Mouse (Mus musculus): ENCODE results near the gene Hyal3.

Gene Hyal3

GRCm38 (mm10) chr9:107575579-107576356, 4.8 kb upstream of the Hyal3 start:
- no peak for DNase-seq

- DNase-seq, result no peak
These were observed 4.1 kb upstream of the Hyal3 start, which contains the start of gene Hyal1 for GRCm38 (mm10) chr9:107576357-107577107. Gene Hyal1, plus strand, starts transcription at chr9:107576927.

- DNase-seq, result no peak
These were observed 2.7 kb upstream of the Hyal3 start for GRCm38 (mm10) chr9:107577871-107578270.

GRCm38 (mm10) chr9:107578587-107578986, 2.0 kb upstream of the Hyal3 start, which contains the start of gene Naa80:
Gene Naa80, plus strand, starts transcription at chr9:107578887.
- DNase-seq, result no peak

GRCm38 (mm10) chr9:107579023-107579900, 1.4 kb upstream of the Hyal3 start:
- no peak for DNase-seq

- DNase-seq, result no peak
These were observed 966 bp downstream of the Hyal3 start for GRCm38 (mm10) chr9:107581584-107581983.

- DNase-seq, result no peak
These were observed 2.0 kb downstream of the Hyal3 start for GRCm38 (mm10) chr9:107582509-107583062.

GRCm38 (mm10) chr9:107583174-107583573, 2.6 kb downstream of the Hyal3 start:
- DNase-seq, result no peak

- DNase-seq, result no peak
These were observed 5.9 kb downstream of the Hyal3 start for GRCm38 (mm10) chr9:107586504-107586903.

- DNase-seq, result peak; percentile 96
These were observed 6.6 kb downstream of the Hyal3 start, which contains the start of gene Ifrd2 for GRCm38 (mm10) chr9:107586974-107587832. Gene Ifrd2, plus strand, starts transcription at chr9:107587642.

GRCm38 (mm10) chr9:107587833-107588639, 7.4 kb downstream of the Hyal3 start:
- no peak for DNase-seq

GRCm38 (mm10) chr9:107590058-107590772, 9.6 kb downstream of the Hyal3 start:
- no peak for DNase-seq

- no peak for DNase-seq
These were observed 10.1 kb downstream of the Hyal3 start for GRCm38 (mm10) chr9:107590773-107591060.

- DNase-seq, result peak; percentile 84
These were observed 12.7 kb downstream of the Hyal3 start for GRCm38 (mm10) chr9:107593101-107593976.

GRCm38 (mm10) chr9:107594281-107595062, 13.9 kb downstream of the Hyal3 start:
- no peak for DNase-seq

- no peak for DNase-seq
These were observed 16.3 kb downstream of the Hyal3 start for GRCm38 (mm10) chr9:107596619-107597569.

GRCm38 (mm10) chr9:107598385-107598784, 17.8 kb downstream of the Hyal3 start:
- no peak for DNase-seq
